Mouse (Mus musculus) ES-E14 (cell line): ENCODE measurements around the gene Ttll12. TPM values are rescaled to one million over a fixed set of nuclear protein-coding genes. Genes with fewer than 3 reads are reported as not detected.

ENCODE experiments used
- DNase-seq: peaks from one replicate; pipeline ENCODE4 v3.0.0-alpha.2; 2013; ENCODE audit warnings: low read depth, low spot score
- H3K27ac ChIP-seq: 2 replicates; pipeline ENCODE4 v1.5.1; 2012; ENCODE audit warnings: low read depth, mild to moderate bottlenecking, low read length, moderate library complexity, mixed read lengths; ENCODE audit not compliant: poor library complexity, insufficient read depth, severe bottlenecking
- H3K36me3 ChIP-seq: 2 replicates; pipeline ENCODE4 v1.6.1; 2012; ENCODE audit warnings: mild to moderate bottlenecking, low read length, moderate library complexity, mixed read lengths; ENCODE audit not compliant: control insufficient read depth, poor library complexity, insufficient read depth, severe bottlenecking
- H3K4me1 ChIP-seq, 2 experiments: fragments of 150-350 bp in 1 of 2; sonication (generic) in 1 of 2; 2 replicates each; pipeline ENCODE4 v1.6.1; 2012; ENCODE audit warnings: low read length in 2 of 2, mild to moderate bottlenecking in 1 of 2, mixed read lengths in 1 of 2; ENCODE audit not compliant: control insufficient read depth in 2 of 2, insufficient read depth in 2 of 2, poor library complexity in 1 of 2
- H3K4me3 ChIP-seq, 2 experiments: fragments of 150-350 bp in 1 of 2; sonication (generic) in 1 of 2; 2 replicates each; pipeline ENCODE4 v1.5.1; 2012; ENCODE audit warnings: low read length in 2 of 2, low read depth in 1 of 2, mild to moderate bottlenecking in 1 of 2, mixed read lengths in 1 of 2; ENCODE audit not compliant: insufficient read depth in 1 of 2, poor library complexity in 1 of 2, severe bottlenecking in 1 of 2
- H3K9ac ChIP-seq: 2 replicates; pipeline ENCODE4 v1.6.1; 2012; ENCODE audit warnings: low read depth, mild to moderate bottlenecking, low read length, mixed read lengths; ENCODE audit not compliant: poor library complexity, insufficient read depth, severe bottlenecking
- H3K9me3 ChIP-seq: fragments of 150-350 bp; sonication (generic); 2 replicates; pipeline ENCODE4 v1.6.1; 2012; ENCODE audit warnings: low read depth, mild to moderate bottlenecking, low read length; ENCODE audit not compliant: control insufficient read depth, insufficient read depth
- CHD2 ChIP-seq: IDR thresholded peaks from 2 replicates; pipeline ENCODE4 v1.6.1; 2014; ENCODE audit warnings: mild to moderate bottlenecking, low read depth, low read length, inconsistent platforms
- HCFC1 ChIP-seq: IDR thresholded peaks from 2 replicates; pipeline ENCODE4 v1.6.1; 2012; ENCODE audit warnings: low read length, inconsistent platforms, borderline replicate concordance; ENCODE audit not compliant: insufficient read depth
- MAFK ChIP-seq: IDR thresholded peaks from 2 replicates; pipeline ENCODE4 v1.6.1; 2014; ENCODE audit warnings: mild to moderate bottlenecking, low read depth, low read length, inconsistent platforms; ENCODE audit not compliant: insufficient read depth
- ZC3H11A ChIP-seq: IDR thresholded peaks from 2 replicates; pipeline ENCODE4 v1.6.1; 2012; ENCODE audit warnings: low read depth, mild to moderate bottlenecking, inconsistent platforms, low read length, borderline replicate concordance
- ZNF384 ChIP-seq: IDR thresholded peaks from 2 replicates; pipeline ENCODE4 v1.6.1; 2012; ENCODE audit warnings: low read depth, low read length, inconsistent platforms
- in situ Hi-C, 2 experiments: fragments of 600-800 bp; cut with MboI; formaldehyde crosslinking; loops; one replicate each; pipeline ENCODE4 v1.15.1; 2025; ENCODE audit warnings: low sequenced_read_pairs in 2 of 2, inconsistent platforms in 1 of 2; ENCODE audit not compliant: unreplicated experiment in 2 of 2
- total RNA-seq: library from RNA; depleted of rRNA; stranded (reverse); fragments of 300-350 nt; gene quantifications from 2 replicates; pipeline ENCODE4 v1.2.3, GENCODE M21; 2012

The Ttll12 gene
- total RNA-seq, 1 experiment: 45.5 TPM

- peak overlapping the region; percentile 91 for H3K9ac ChIP-seq
- H3K4me3 ChIP-seq: peak overlapping the region; percentile 79 to 80
- H3K4me1 ChIP-seq: peaks cover 0 to 5% of the 10 kb centered on the region in 2 experiments; a peak in 1 of 4 replicates
- H3K27ac ChIP-seq: no peak overlapping the region
- in situ Hi-C loops: no loop called here
- H3K36me3 ChIP-seq: peaks cover 18% of the 10 kb centered on the region
- TF ChIP-seq ZC3H11A (no peak), MAFK (no peak), HCFC1 (no peak), ZNF384 (no peak), CHD2 (no peak)
- no peak for DNase-seq
- H3K9me3 ChIP-seq: no peaks in the 10 kb centered on the region
These were observed 1.1 kb downstream of the Ttll12 start for GRCm38 (mm10) chr15:83593702-83594512.

- in situ Hi-C loops: no loop called here
- no peak overlapping the region for H3K4me3 ChIP-seq
- peaks cover 24% of the 10 kb centered on the region for H3K36me3 ChIP-seq
- peaks cover 0 to 5% of the 10 kb centered on the region in 2 experiments; a peak in 1 of 4 replicates for H3K4me1 ChIP-seq
- no peak overlapping the region for H3K27ac ChIP-seq
- no peaks in the 10 kb centered on the region for H3K9me3 ChIP-seq
- no peak for TF ChIP-seq HCFC1
- no peak for TF ChIP-seq MAFK
- TF ChIP-seq ZNF384: no peak
- no peak for TF ChIP-seq ZC3H11A
- no peak for TF ChIP-seq CHD2
- H3K9ac ChIP-seq: no peak overlapping the region; the same call in 1 of the 2 replicates
- no peak for DNase-seq
These were observed 1.8 kb downstream of the Ttll12 start for GRCm38 (mm10) chr15:83593189-83593585.

DNA sequence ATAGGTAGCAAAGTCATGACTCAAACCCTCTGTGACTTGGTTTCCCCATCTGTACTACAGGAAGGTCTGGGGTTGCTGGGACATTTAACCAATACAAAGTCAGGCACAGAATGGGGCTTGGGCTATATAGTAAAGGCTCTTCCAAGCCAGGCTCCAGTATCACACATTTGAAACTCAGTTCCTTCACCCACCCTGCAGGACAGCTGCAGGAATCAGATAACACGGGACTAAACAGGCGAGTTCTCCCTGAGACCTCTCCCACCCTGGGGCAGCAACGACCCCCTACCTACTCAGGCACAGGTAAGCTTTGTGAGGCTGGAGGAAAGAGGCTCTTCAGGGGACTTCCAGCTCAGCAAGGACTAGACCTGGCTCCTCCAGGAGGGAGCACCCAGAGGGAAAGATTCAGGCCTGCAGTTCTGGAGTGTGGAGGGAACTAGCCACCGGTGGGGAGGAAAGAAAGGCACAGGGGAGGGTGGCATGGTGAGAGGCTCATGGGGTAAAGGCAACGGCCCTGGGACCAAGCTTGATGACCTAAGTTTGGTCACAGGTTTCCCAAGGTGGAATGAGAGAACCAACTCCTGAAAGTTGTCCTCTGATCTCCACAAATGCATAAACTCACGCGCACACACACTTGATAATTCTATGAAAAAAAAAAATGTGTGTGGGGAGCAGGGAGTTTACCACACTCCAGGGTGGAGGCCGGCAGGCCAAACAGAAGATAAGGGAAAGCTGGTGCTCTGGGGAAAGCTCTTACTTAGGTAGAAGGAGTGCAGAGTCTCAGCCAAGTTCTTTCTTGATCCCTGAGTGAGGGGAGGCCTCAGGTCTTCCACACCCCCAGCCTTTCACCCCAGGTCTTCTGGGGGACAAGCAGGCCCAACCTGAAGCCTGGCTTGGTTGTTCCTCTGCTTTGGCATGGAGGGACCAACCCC, 2.4 kb downstream of the Ttll12 start:
- H3K4me1 ChIP-seq: peaks cover 0 to 5% of the 10 kb centered on the region in 2 experiments; a peak in 1 of 4 replicates
- no peak overlapping the region for H3K9ac ChIP-seq
- H3K4me3 ChIP-seq: no peak overlapping the region
- H3K36me3 ChIP-seq: peaks cover 25% of the 10 kb centered on the region
- no peak for TF ChIP-seq ZC3H11A
- no peak for TF ChIP-seq MAFK
- TF ChIP-seq HCFC1: no peak
- TF ChIP-seq CHD2: no peak
- TF ChIP-seq ZNF384: no peak
- no peak overlapping the region for H3K27ac ChIP-seq
- in situ Hi-C loops: no loop called here
- no peak for DNase-seq
- no peaks in the 10 kb centered on the region for H3K9me3 ChIP-seq

- H3K9ac ChIP-seq: no peak overlapping the region
- peaks cover 29% of the 10 kb centered on the region for H3K36me3 ChIP-seq
- H3K4me3 ChIP-seq: no peak overlapping the region
- H3K9me3 ChIP-seq: no peaks in the 10 kb centered on the region
- TF ChIP-seq ZC3H11A: no peak
- no peak for TF ChIP-seq MAFK
- no peak for TF ChIP-seq CHD2
- no peak for TF ChIP-seq HCFC1
- no peak for TF ChIP-seq ZNF384
- H3K4me1 ChIP-seq: peaks cover 0 to 5% of the 10 kb centered on the region in 2 experiments; a peak in 1 of 4 replicates
- H3K27ac ChIP-seq: no peak overlapping the region
- no peak for DNase-seq
- in situ Hi-C loops: no loop called here
These were observed 3.2 kb downstream of the Ttll12 start for GRCm38 (mm10) chr15:83591758-83592157.
